Mouse (Mus musculus): ENCODE data around the gene Slc4a1ap. TPM values are rescaled to one million over a fixed set of nuclear protein-coding genes. Genes with fewer than 3 reads are reported as not detected.
"Not testable (repeated sequence)": the region's sequence is repeated elsewhere in the genome, so short reads cannot be mapped to it uniquely, and the experiment has no call there.

Gene Slc4a1ap
- polyA plus RNA-seq, 1 experiment: 45.2 TPM

GRCm38 (mm10) chr5:31504843-31505242 lies 22.0 kb upstream of the Slc4a1ap start:
- no peaks in the 10 kb centered on the region for H3K4me1 ChIP-seq (ENCODE audit: control insufficient read depth, insufficient read depth, low read length)
- H3K27ac ChIP-seq (ENCODE audit: control insufficient read depth, insufficient read depth, low read depth, low read length, poor library complexity): no peak overlapping the region
- WGBS: 86% methylated on average over 10 of the region's 10 CpGs
- H3K4me3 ChIP-seq (replicated peaks; ENCODE audit: control insufficient read depth, low read depth, low read length): no peak overlapping the region
- TF ChIP-seq CTCF (IDR thresholded peaks at IDR 0.05; ENCODE audit: control insufficient read depth, insufficient read depth, low read length): no peak
- no peak for TF ChIP-seq POLR2A (IDR thresholded peaks at IDR 0.05; ENCODE audit: borderline replicate concordance, control insufficient read depth, low read depth, low read length)

DNA sequence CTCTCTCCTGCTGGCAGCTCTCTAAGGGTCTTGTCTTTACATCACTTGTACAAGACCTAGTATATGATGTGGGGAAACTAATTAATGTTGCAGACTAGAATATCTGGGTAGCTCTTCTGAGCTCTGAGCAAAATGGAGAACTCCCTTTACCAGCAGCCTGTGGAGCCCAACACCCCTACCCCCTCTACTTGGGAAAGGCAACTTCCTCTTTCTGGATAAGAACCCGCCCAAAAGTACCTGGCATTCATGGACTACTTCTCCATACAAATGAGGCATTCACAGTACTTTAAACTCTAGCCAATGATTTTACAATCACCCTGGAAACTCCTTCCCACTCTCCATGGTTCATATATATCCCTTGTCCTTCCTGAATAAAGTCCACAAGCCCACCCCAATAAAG lies 14.3 kb upstream of the Slc4a1ap start:
- no peak for TF ChIP-seq CTCF (IDR thresholded peaks at IDR 0.05; ENCODE audit: control insufficient read depth, insufficient read depth, low read length)
- TF ChIP-seq POLR2A (IDR thresholded peaks at IDR 0.05; ENCODE audit: borderline replicate concordance, control insufficient read depth, low read depth, low read length): no peak
- Histone ChIP-seq H3K4me1 (ENCODE audit: control insufficient read depth, insufficient read depth, low read length) (no peaks in the 10 kb centered on the region), H3K27ac (ENCODE audit: control insufficient read depth, insufficient read depth, low read depth, low read length, poor library complexity) (no peak overlapping the region), H3K4me3 (replicated peaks; ENCODE audit: control insufficient read depth, low read depth, low read length) (no peak overlapping the region)
- WGBS: 12% methylated on average over 1 of the region's 1 CpGs

DNA sequence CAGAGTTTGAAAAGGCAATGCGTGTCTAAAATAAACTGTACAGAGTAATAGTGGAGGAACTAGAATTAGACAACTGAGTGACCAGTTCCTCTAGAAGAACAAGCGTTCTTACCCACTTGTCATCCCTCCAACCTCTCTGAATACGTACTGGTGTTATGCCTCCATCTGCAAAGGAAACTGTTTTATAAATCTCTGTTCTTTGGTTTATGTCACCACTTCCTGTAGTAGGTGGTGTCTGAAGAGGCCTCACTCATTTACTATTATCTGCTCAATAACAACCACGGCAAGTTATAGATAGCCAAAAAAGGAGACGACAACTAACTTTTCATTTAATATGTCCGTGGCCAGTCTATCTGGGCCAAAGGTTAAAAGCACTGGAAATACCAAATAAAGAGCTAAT lies 6.2 kb upstream of the Slc4a1ap start:
- H3K27ac ChIP-seq (ENCODE audit: control insufficient read depth, insufficient read depth, low read depth, low read length, poor library complexity): no peak overlapping the region
- no peak overlapping the region for H3K4me3 ChIP-seq (replicated peaks; ENCODE audit: control insufficient read depth, low read depth, low read length)
- TF ChIP-seq POLR2A (IDR thresholded peaks at IDR 0.05; ENCODE audit: borderline replicate concordance, control insufficient read depth, low read depth, low read length): no peak
- no peak for TF ChIP-seq CTCF (IDR thresholded peaks at IDR 0.05; ENCODE audit: control insufficient read depth, insufficient read depth, low read length)
- 76% methylated on average over 6 of the region's 6 CpGs for WGBS
- no peaks in the 10 kb centered on the region for H3K4me1 ChIP-seq (ENCODE audit: control insufficient read depth, insufficient read depth, low read length)

DNA sequence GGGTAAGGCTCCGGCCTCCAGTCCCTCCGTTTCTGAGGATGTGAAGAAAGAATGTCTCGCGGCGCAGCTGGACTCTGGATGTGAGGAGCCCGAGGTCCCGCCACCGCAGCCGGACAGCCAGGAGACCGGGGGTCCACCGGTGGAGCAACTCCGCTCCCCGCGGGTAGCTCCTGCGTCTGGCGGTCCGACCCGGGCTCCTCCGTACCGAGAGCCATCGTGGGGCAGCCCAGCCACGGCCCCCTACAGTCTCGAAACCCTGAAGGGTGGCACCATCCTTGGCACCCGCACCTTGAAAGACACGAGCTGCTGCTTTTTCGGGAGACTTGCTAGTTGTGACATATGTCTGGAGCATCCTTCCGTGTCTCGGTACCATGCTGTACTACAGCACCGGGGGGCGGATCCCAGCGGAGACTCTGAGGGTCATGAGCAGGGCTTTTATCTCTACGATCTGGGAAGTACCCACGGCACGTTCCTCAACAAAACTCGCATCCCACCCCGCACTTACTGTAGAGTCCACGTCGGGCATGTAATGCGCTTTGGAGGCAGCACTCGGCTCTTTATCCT lies 404 bp downstream of the Slc4a1ap start:
- Histone ChIP-seq H3K4me3 (replicated peaks; ENCODE audit: control insufficient read depth, low read depth, low read length) (peak overlapping the region; percentile 85), H3K27ac (ENCODE audit: control insufficient read depth, insufficient read depth, low read depth, low read length, poor library complexity) (no peak overlapping the region; the same call in 1 of the 2 replicates), H3K4me1 (ENCODE audit: control insufficient read depth, insufficient read depth, low read length) (peaks cover 1% of the 10 kb centered on the region; the same call in 1 of the 2 replicates)
- 3% methylated on average over 40 of the region's 40 CpGs for WGBS
- no peak for TF ChIP-seq POLR2A (IDR thresholded peaks at IDR 0.05; ENCODE audit: borderline replicate concordance, control insufficient read depth, low read depth, low read length)
- no peak for TF ChIP-seq CTCF (IDR thresholded peaks at IDR 0.05; ENCODE audit: control insufficient read depth, insufficient read depth, low read length)

- WGBS: 74% methylated on average over 11 of the region's 11 CpGs
- Histone ChIP-seq H3K4me3 (replicated peaks; ENCODE audit: control insufficient read depth, low read depth, low read length) (peak within 1 kb of the TSS; percentile 85), H3K27ac (ENCODE audit: control insufficient read depth, insufficient read depth, low read depth, low read length, poor library complexity) (peak within 1 kb of the TSS; percentile 35; the same call in 1 of the 2 replicates)
- not testable (repeated sequence) for H3K4me1 ChIP-seq (ENCODE audit: control insufficient read depth, insufficient read depth, low read length)
Measured at GRCm38 (mm10) chr5:31527707-31528106, 912 bp downstream of the Slc4a1ap start, which contains the start of gene Supt7l. Gene Supt7l, minus strand, starts transcription at chr5:31527807.

DNA sequence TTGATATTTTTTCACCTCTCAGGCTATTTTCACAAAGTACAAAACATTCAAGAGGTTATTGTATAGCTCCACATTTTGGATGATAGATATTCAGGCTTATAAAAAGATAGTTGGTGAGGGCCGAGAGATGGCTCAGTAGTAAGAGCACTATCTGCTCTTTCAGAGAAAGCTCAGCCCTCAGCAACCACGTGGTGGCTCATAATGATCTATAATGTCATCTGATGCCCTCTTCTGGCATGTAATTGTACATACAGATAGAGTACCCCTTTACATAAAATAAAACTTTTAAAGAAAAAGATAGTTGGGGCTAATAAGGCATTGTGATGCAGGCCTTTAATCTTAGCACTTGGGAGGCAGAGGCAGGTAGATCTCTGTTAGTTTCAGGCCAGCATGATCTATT lies 1.8 kb downstream of the Slc4a1ap start:
- H3K4me1 ChIP-seq (ENCODE audit: control insufficient read depth, insufficient read depth, low read length): peaks cover 1% of the 10 kb centered on the region; the same call in 1 of the 2 replicates
- TF ChIP-seq CTCF (IDR thresholded peaks at IDR 0.05; ENCODE audit: control insufficient read depth, insufficient read depth, low read length) (no peak), POLR2A (IDR thresholded peaks at IDR 0.05; ENCODE audit: borderline replicate concordance, control insufficient read depth, low read depth, low read length) (no peak)
- no peak overlapping the region for H3K4me3 ChIP-seq (replicated peaks; ENCODE audit: control insufficient read depth, low read depth, low read length)
- 15% methylated on average over 2 of the region's 2 CpGs for WGBS
- no peak overlapping the region for H3K27ac ChIP-seq (ENCODE audit: control insufficient read depth, insufficient read depth, low read depth, low read length, poor library complexity)

GRCm38 (mm10) chr5:31535228-31535627 lies 8.4 kb downstream of the Slc4a1ap start:
- Histone ChIP-seq H3K27ac (ENCODE audit: control insufficient read depth, insufficient read depth, low read depth, low read length, poor library complexity) (no peak overlapping the region), H3K4me3 (replicated peaks; ENCODE audit: control insufficient read depth, low read depth, low read length) (no peak overlapping the region), H3K4me1 (ENCODE audit: control insufficient read depth, insufficient read depth, low read length) (no peaks in the 10 kb centered on the region)
- WGBS: 85% methylated on average over 2 of the region's 2 CpGs
- TF ChIP-seq CTCF (IDR thresholded peaks at IDR 0.05; ENCODE audit: control insufficient read depth, insufficient read depth, low read length) (no peak), POLR2A (IDR thresholded peaks at IDR 0.05; ENCODE audit: borderline replicate concordance, control insufficient read depth, low read depth, low read length) (no peak)

DNA sequence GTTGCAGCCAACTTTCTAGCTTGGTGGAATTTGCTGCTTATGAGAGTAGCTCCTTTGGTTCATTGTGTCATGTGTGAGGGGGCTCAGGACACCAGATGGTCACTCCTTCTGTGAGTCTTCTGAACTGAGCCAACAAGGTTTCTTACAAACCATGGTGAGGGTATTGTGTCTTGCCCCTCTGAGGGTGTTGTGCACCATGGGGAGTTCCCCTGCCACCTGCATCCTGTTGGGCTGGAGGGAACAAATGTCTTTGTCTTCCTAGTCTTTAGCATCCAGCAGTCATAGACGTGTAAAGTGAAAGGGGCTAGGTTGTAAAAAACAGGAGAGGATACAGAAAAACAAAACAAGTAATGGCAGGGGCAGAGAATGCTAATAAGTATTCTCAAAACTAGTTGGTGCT lies 32.6 kb downstream of the Slc4a1ap start:
- Histone ChIP-seq H3K27ac (ENCODE audit: control insufficient read depth, insufficient read depth, low read depth, low read length, poor library complexity) (no peak overlapping the region), H3K4me3 (replicated peaks; ENCODE audit: control insufficient read depth, low read depth, low read length) (no peak overlapping the region), H3K4me1 (ENCODE audit: control insufficient read depth, insufficient read depth, low read length) (no peaks in the 10 kb centered on the region)
- 54% methylated on average over 1 of the region's 1 CpGs for WGBS
- TF ChIP-seq CTCF (IDR thresholded peaks at IDR 0.05; ENCODE audit: control insufficient read depth, insufficient read depth, low read length) (no peak), POLR2A (IDR thresholded peaks at IDR 0.05; ENCODE audit: borderline replicate concordance, control insufficient read depth, low read depth, low read length) (no peak)

DNA sequence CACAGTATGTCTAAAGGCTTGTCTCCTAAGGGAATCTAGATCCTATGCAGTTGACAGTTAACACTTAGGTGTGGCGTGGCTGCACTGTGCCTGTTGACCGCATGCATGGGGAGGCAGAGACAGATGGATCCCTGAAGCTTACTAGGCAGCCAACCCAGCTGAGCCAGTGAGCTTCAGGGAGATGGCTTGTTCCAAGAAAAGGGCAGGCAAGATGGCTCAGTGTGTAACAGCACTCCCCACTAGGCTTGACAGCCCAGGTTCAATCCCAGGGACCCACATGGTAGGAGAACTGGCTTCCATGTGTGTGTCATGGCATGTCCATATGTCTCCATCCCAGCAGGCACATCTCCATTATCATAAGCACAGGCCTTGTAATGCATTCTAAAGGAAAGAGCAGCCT lies 33.6 kb downstream of the Slc4a1ap start:
- 91% methylated on average over 2 of the region's 2 CpGs for WGBS
- Histone ChIP-seq H3K27ac (ENCODE audit: control insufficient read depth, insufficient read depth, low read depth, low read length, poor library complexity) (no peak overlapping the region), H3K4me1 (ENCODE audit: control insufficient read depth, insufficient read depth, low read length) (no peaks in the 10 kb centered on the region), H3K4me3 (replicated peaks; ENCODE audit: control insufficient read depth, low read depth, low read length) (no peak overlapping the region)
- no peak for TF ChIP-seq CTCF (IDR thresholded peaks at IDR 0.05; ENCODE audit: control insufficient read depth, insufficient read depth, low read length)
- TF ChIP-seq POLR2A (IDR thresholded peaks at IDR 0.05; ENCODE audit: borderline replicate concordance, control insufficient read depth, low read depth, low read length): no peak
